Comparison of ENCODE assay signal across 8 mouse cellular contexts in the genomic region with DNA sequence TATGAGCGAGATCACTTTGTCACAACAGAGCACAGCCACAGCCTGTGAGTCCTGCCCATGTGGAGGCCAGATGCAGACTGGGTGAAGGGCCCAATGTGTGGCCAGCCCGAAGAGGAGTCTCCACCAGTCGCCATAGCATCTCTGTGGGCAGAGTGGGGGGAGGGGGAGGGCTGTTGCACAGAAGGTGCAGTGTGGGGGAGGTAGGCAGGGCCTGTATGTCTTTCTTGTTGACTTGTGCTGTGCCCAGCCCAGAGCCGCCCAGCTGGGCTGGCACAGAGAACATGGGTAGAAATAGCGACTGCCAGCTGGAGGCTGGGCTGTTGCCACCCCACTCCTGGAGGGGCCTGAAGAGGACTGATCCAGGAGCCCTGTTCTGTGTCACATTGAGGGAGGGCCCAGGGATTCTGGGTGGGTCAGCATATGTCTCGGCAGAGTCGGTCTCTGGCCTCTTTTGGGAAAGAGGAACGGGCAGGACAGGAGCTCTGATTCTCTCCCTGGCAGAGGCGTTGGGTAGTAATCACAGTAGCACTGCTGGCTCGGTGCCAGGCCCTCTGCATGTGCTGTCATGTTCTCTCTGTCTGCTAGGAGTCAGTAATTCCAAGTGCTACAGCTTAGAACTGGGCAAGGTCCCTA. TPM values are rescaled to one million over a fixed set of nuclear protein-coding genes. Genes with fewer than 3 reads are reported as not detected.
DNase-seq lines count a peak whose midpoint lies in the region; ATAC-seq and TF ChIP-seq lines count a peak whose summit lies in the region.

No protein-coding gene starts in this region.

- no peaks in the 10 kb centered on the region for H3K27me3 ChIP-seq in hindbrain, embryonic 12.5 days
- no peaks in the 10 kb centered on the region for H3K27me3 ChIP-seq in midbrain, embryonic 11.5 days (ENCODE audit: control insufficient read depth, insufficient read depth, low read length)
- no peaks in the 10 kb centered on the region for H3K27me3 ChIP-seq in stomach, postnatal 0 days (ENCODE audit: control insufficient read depth, insufficient read depth, low read length)

- no peak for TF ChIP-seq CTCF in gastrocnemius, adult 2 months (IDR thresholded peaks at IDR 0.05)
- no peak; the same call in 1 of the 2 replicates for TF ChIP-seq CTCF in stomach, postnatal 0 days (IDR thresholded peaks at IDR 0.05; ENCODE audit: low read depth)

- no peak overlapping the region; the same call in 1 of the 2 replicates for H3K4me2 ChIP-seq in hindbrain, embryonic 12.5 days (replicated peaks)
- H3K4me2 ChIP-seq in midbrain, embryonic 11.5 days, result no peak overlapping the region
- no peak overlapping the region; the same call in 1 of the 2 replicates for H3K4me2 ChIP-seq in stomach, postnatal 0 days (replicated peaks; ENCODE audit: low read depth)

- H3K4me1 ChIP-seq in hindbrain, embryonic 12.5 days, result peaks cover 71% of the 10 kb centered on the region
- peaks cover 54% of the 10 kb centered on the region for H3K4me1 ChIP-seq in midbrain, embryonic 11.5 days (ENCODE audit: control insufficient read depth, insufficient read depth, low read length)
- peaks cover 15% of the 10 kb centered on the region for H3K4me1 ChIP-seq in stomach, postnatal 0 days (replicated peaks; ENCODE audit: control insufficient read depth, insufficient read depth)

- H3K4me3 ChIP-seq in gastrocnemius, adult 2 months, result peak overlapping the region; percentile 50
- H3K4me3 ChIP-seq in hindbrain, embryonic 12.5 days, result no peak overlapping the region
- H3K4me3 ChIP-seq in midbrain, embryonic 11.5 days (ENCODE audit: low read depth, low read length), result no peak overlapping the region
- H3K4me3 ChIP-seq in stomach, postnatal 0 days (ENCODE audit: low read depth, low read length), result no peak overlapping the region

- WGBS in hindbrain, embryonic 12.5 days, result 50% methylated on average over 10 of the region's 10 CpGs
- WGBS in midbrain, embryonic 11.5 days, result 59% methylated on average over 10 of the region's 10 CpGs
- 35% methylated on average over 10 of the region's 10 CpGs for WGBS in stomach, postnatal 0 days

- H3K36me3 ChIP-seq in hindbrain, embryonic 12.5 days, result no peaks in the 10 kb centered on the region
- H3K36me3 ChIP-seq in midbrain, embryonic 11.5 days (ENCODE audit: control insufficient read depth, insufficient read depth, low read length), result no peaks in the 10 kb centered on the region
- H3K36me3 ChIP-seq in stomach, postnatal 0 days (ENCODE audit: control insufficient read depth, insufficient read depth, low read length), result no peaks in the 10 kb centered on the region

- peak overlapping the region; percentile 89 for H3K27ac ChIP-seq in gastrocnemius, adult 2 months
- peak overlapping the region; percentile 71 for H3K27ac ChIP-seq in hindbrain, embryonic 12.5 days
- H3K27ac ChIP-seq in midbrain, embryonic 11.5 days (ENCODE audit: low read depth, low read length), result no peak overlapping the region
- peak overlapping the region; percentile 86 for H3K27ac ChIP-seq in stomach, postnatal 0 days (replicated peaks)

- ATAC-seq in hindbrain, embryonic 12.5 days (ENCODE audit: low FRiP score), result peak; percentile 12; the same call in 1 of the 2 replicates
- ATAC-seq in midbrain, embryonic 11.5 days (ENCODE audit: low FRiP score), result no peak
- peak; percentile 39 for ATAC-seq in stomach, postnatal 0 days (ENCODE audit: low FRiP score, low TSS enrichment)

- peak; percentile 86 for DNase-seq in adipocyte (ENCODE audit: low spot score)
- peak; percentile 95 for DNase-seq in cerebellum, adult 9-10 months
- DNase-seq in gastrocnemius, adult 2 months, result peak; percentile 90
- peak; percentile 81 to 88 for DNase-seq in layer of hippocampus, postnatal 14 days (ENCODE audit: low spot score in 2 of 2)
- no peak for DNase-seq in midbrain, embryonic 11.5 days (ENCODE audit: low spot score, missing footprints)
- peak; percentile 66 for DNase-seq in stomach, postnatal 0 days (ENCODE audit: low spot score)
- no peak for DNase-seq in thymus, postnatal 25 days

- H3K9ac ChIP-seq in hindbrain, embryonic 12.5 days, result peak overlapping the region; percentile 43; the same call in 1 of the 2 replicates
- H3K9ac ChIP-seq in midbrain, embryonic 11.5 days (ENCODE audit: low read length), result 0 out of 2 replicates have a peak overlapping the region, but pooled peaks have one; percentile 16
- H3K9ac ChIP-seq in stomach, postnatal 0 days (ENCODE audit: low read length), result peak overlapping the region; percentile 43; the same call in 1 of the 2 replicates

- intact Hi-C loops in gastrocnemius, adult 2 months (cut with DNase I), result loop anchor here (2.0 kb wide), 1 partner anchor 17 kb away; no protein-coding TSS in a partner anchor

- no peak for TF ChIP-seq EP300 in stomach, postnatal 0 days (optimal IDR thresholded peaks at IDR 0.05)

- H3K9me3 ChIP-seq in hindbrain, embryonic 12.5 days (replicated peaks), result no peaks in the 10 kb centered on the region
- no peaks in the 10 kb centered on the region for H3K9me3 ChIP-seq in midbrain, embryonic 11.5 days (ENCODE audit: control insufficient read depth, low read length)
- H3K9me3 ChIP-seq in stomach, postnatal 0 days (ENCODE audit: control insufficient read depth, low read length), result no peaks in the 10 kb centered on the region

RNA-seq across cellular contexts. Expression of a gene that starts 18.2 kb away (rescaled TPM):
- 1 to 10 TPM; 4.6 to 5.1 TPM for total RNA-seq in gastrocnemius, adult 2 months (2021)
- 99.8 and 107 TPM in 2 replicates for polyA plus RNA-seq in hindbrain, embryonic 12.5 days (2016; fragmentation: Nextera tagmentation; extraction: Ambion mirVana)
- 100 to 1,000 TPM; 173 to 197 TPM for total RNA-seq in layer of hippocampus, postnatal 14 days (2021)
- 64.3 and 67.4 TPM in 2 replicates for polyA plus RNA-seq in midbrain, embryonic 11.5 days (2014; fragmentation: Nextera tagmentation; extraction: Ambion mirVana)
- 9.8 and 10.1 TPM in 2 replicates for polyA plus RNA-seq in stomach, postnatal 0 days (2015; fragmentation: Nextera tagmentation; extraction: Ambion mirVana)

RNA-seq across cellular contexts. Expression of a gene that starts 50.4 kb away (rescaled TPM):
- total RNA-seq in gastrocnemius, adult 2 months (2021), result 10 to 100 TPM; 21.6 to 36.8 TPM
- polyA plus RNA-seq in hindbrain, embryonic 12.5 days (2016; fragmentation: Nextera tagmentation; extraction: Ambion mirVana), result 0.30 and 0.33 TPM in 2 replicates
- under 1 TPM; 0.30 to 0.69 TPM for total RNA-seq in layer of hippocampus, postnatal 14 days (2021)
- polyA plus RNA-seq in midbrain, embryonic 11.5 days (2014; fragmentation: Nextera tagmentation; extraction: Ambion mirVana), result 0.10 TPM in 1 of 2 replicates, not detected in the other
- 2.6 and 3.4 TPM in 2 replicates for polyA plus RNA-seq in stomach, postnatal 0 days (2015; fragmentation: Nextera tagmentation; extraction: Ambion mirVana)

Comparison
In these comparisons a context has a peak if more than half of its experiments do, and no peak if none do; other contexts are left out.
1. DNase-seq: peak in adipocyte (single experiment), cerebellum, adult 9-10 months (single experiment), gastrocnemius, adult 2 months (single experiment), layer of hippocampus, postnatal 14 days (2 of 2) and stomach, postnatal 0 days (single experiment); none in midbrain, embryonic 11.5 days (single experiment) and thymus, postnatal 25 days (single experiment).
2. Peak in every context shown above with its lines, with median percentiles within 50 percentile points of each other: H3K9ac ChIP-seq.